Comparison of ENCODE assay signal across 8 mouse cellular contexts in genomic region chr4:147187283-147187965, GRCm38 (mm10). TPM values are rescaled to one million over a fixed set of nuclear protein-coding genes. Genes with fewer than 3 reads are reported as not detected.
DNase-seq lines count a peak whose midpoint lies in the region; ATAC-seq lines count a peak whose summit lies in the region.
"Not testable (repeated sequence)": the region's sequence is repeated elsewhere in the genome, so short reads cannot be mapped to it uniquely, and the experiment has no call there.

No protein-coding gene starts in this region.

- H3K27me3 ChIP-seq in embryonic facial prominence, embryonic 15.5 days; heart, embryonic 12.5 days (replicated peaks); intestine, embryonic 14.5 days (replicated peaks; ENCODE audit: control insufficient read depth, insufficient read depth, low read length); neural tube, embryonic 14.5 days (ENCODE audit: control insufficient read depth, insufficient read depth, low read length): not testable (repeated sequence)

- not testable (repeated sequence) for H3K9me3 ChIP-seq in ES-E14 (ENCODE audit: control insufficient read depth, insufficient read depth, low read depth, low read length); heart, embryonic 12.5 days (replicated peaks); intestine, embryonic 14.5 days (ENCODE audit: control insufficient read depth, low read length); neural tube, embryonic 14.5 days (ENCODE audit: control insufficient read depth, low read length)
- H3K9me3 ChIP-seq in embryonic facial prominence, embryonic 15.5 days (replicated peaks): peaks cover 14% of the 10 kb centered on the region

- H3K9ac ChIP-seq in ES-E14 (ENCODE audit: insufficient read depth, low read depth, low read length, poor library complexity, severe bottlenecking): peak overlapping the region; percentile 55
- H3K9ac ChIP-seq in embryonic facial prominence, embryonic 15.5 days; heart, embryonic 12.5 days; intestine, embryonic 14.5 days (ENCODE audit: low read length); neural tube, embryonic 14.5 days (replicated peaks; ENCODE audit: low read depth, low read length): not testable (repeated sequence)

- WGBS in embryonic facial prominence, embryonic 15.5 days: 70% methylated on average over 68 of the region's 71 CpGs
- WGBS in heart, embryonic 12.5 days: 56% methylated on average over 70 of the region's 71 CpGs
- 67% methylated on average over 62 of the region's 71 CpGs for WGBS in intestine, embryonic 14.5 days
- 67% methylated on average over 66 of the region's 71 CpGs for WGBS in neural tube, embryonic 14.5 days

- H3K4me2 ChIP-seq in embryonic facial prominence, embryonic 15.5 days (replicated peaks); heart, embryonic 12.5 days; intestine, embryonic 14.5 days (ENCODE audit: low read length); neural tube, embryonic 14.5 days (ENCODE audit: low read depth, low read length): not testable (repeated sequence)

- peak; percentile 84 for ATAC-seq in embryonic facial prominence, embryonic 15.5 days (ENCODE audit: insufficient number of reproducible peaks, low FRiP score, low TSS enrichment, low read depth)
- peak; percentile 72 for ATAC-seq in heart, embryonic 12.5 days (ENCODE audit: insufficient number of reproducible peaks, low FRiP score)
- ATAC-seq in intestine, embryonic 14.5 days (replicated peaks; ENCODE audit: low FRiP score, low TSS enrichment, low read depth): peak; percentile 54
- peak; percentile 55 for ATAC-seq in megakaryocyte-erythroid progenitor cell, adult 5-6 weeks (replicated peaks; ENCODE audit: low FRiP score, low TSS enrichment, poor library complexity, severe bottlenecking)
- ATAC-seq in neural tube, embryonic 14.5 days (ENCODE audit: low read depth): peak; percentile 34; the same call in 1 of the 2 replicates

- in situ Hi-C loops in ES-E14 (cut with MboI; ENCODE audit: low sequenced_read_pairs in 2 of 2, unreplicated experiment in 2 of 2): not testable (repeated sequence)

- H3K27ac ChIP-seq in ES-E14 (ENCODE audit: insufficient read depth, low read depth, low read length, poor library complexity, severe bottlenecking); embryonic facial prominence, embryonic 15.5 days (replicated peaks); heart, embryonic 12.5 days (ENCODE audit: poor library complexity, severe bottlenecking); intestine, embryonic 14.5 days (ENCODE audit: low read depth); neural tube, embryonic 14.5 days (ENCODE audit: low read depth, low read length): not testable (repeated sequence)

- DNase-seq in ES-E14 (ENCODE audit: low read depth, low spot score): peak; percentile 26
- DNase-seq in intestine, embryonic 14.5 days (ENCODE audit: low spot score): peak; percentile 43
- peak; percentile 4 for DNase-seq in liver
- peak; percentile 1 for DNase-seq in thymus, postnatal 0 days (ENCODE audit: low spot score)

- peak overlapping the region; percentile 54 to 80 for H3K4me3 ChIP-seq in ES-E14 (ENCODE audit: insufficient read depth in 1 of 2, low read depth in 1 of 2, low read length in 2 of 2, poor library complexity in 1 of 2, severe bottlenecking in 1 of 2)
- not testable (repeated sequence) for H3K4me3 ChIP-seq in embryonic facial prominence, embryonic 15.5 days (replicated peaks); heart, embryonic 12.5 days; intestine, embryonic 14.5 days (ENCODE audit: low read depth, low read length); neural tube, embryonic 14.5 days (ENCODE audit: low read depth, low read length)

- not testable (repeated sequence) for H3K36me3 ChIP-seq in ES-E14 (ENCODE audit: control insufficient read depth, insufficient read depth, low read length, poor library complexity, severe bottlenecking); embryonic facial prominence, embryonic 15.5 days; heart, embryonic 12.5 days; intestine, embryonic 14.5 days (ENCODE audit: control insufficient read depth, insufficient read depth, low read length); neural tube, embryonic 14.5 days (ENCODE audit: control insufficient read depth, insufficient read depth, low read length)

- H3K4me1 ChIP-seq in ES-E14 (ENCODE audit: control insufficient read depth in 2 of 2, insufficient read depth in 2 of 2, low read length in 2 of 2, poor library complexity in 1 of 2); embryonic facial prominence, embryonic 15.5 days; heart, embryonic 12.5 days (replicated peaks); intestine, embryonic 14.5 days (replicated peaks; ENCODE audit: control insufficient read depth, insufficient read depth, low read length); neural tube, embryonic 14.5 days (ENCODE audit: control insufficient read depth, insufficient read depth, low read length): not testable (repeated sequence)

RNA-seq across cellular contexts. Expression of gene Zfp991, which starts 55.6 kb away (rescaled TPM):
- 47.1 and 52.0 TPM in 2 replicates for total RNA-seq in ES-E14 (2012; rRNA removed)
- polyA plus RNA-seq in embryonic facial prominence, embryonic 15.5 days (2015; fragmentation: Nextera tagmentation; extraction: Ambion mirVana): 4.4 and 4.9 TPM in 2 replicates
- 6.9 and 7.8 TPM in 2 replicates for polyA plus RNA-seq in heart, embryonic 12.5 days (2016; fragmentation: Nextera tagmentation; extraction: Ambion mirVana)
- 9.6 and 10.1 TPM in 2 replicates for polyA plus RNA-seq in intestine, embryonic 14.5 days (2014; fragmentation: Nextera tagmentation; extraction: Ambion mirVana)
- 27.2 and 31.3 TPM in 2 replicates for total RNA-seq in megakaryocyte-erythroid progenitor cell, adult 5-6 weeks (2014; fragmentation: Nextera tagmentation)
- total RNA-seq in megakaryocyte-erythroid progenitor cell, adult 5-6 weeks (2017): 28.8 and 37.5 TPM in 2 replicates
- polyA plus RNA-seq in neural tube, embryonic 14.5 days (2014; fragmentation: Nextera tagmentation; extraction: Ambion mirVana): 7.6 and 8.3 TPM in 2 replicates
- 9.9 and 11.2 TPM in 2 replicates for polyA plus RNA-seq in thymus, postnatal 0 days (2015; fragmentation: Nextera tagmentation; extraction: Ambion mirVana)

Comparison
In these comparisons a context has a peak if more than half of its experiments do, and no peak if none do; other contexts are left out.
1. ATAC-seq: peak in every context shown above with its lines; median percentile 84 in embryonic facial prominence, embryonic 15.5 days; 72 in heart, embryonic 12.5 days; 55 in megakaryocyte-erythroid progenitor cell, adult 5-6 weeks; 54 in intestine, embryonic 14.5 days; 34 in neural tube, embryonic 14.5 days.